Comparison of ENCODE assay signal across 15 mouse cellular contexts in the genomic region with DNA sequence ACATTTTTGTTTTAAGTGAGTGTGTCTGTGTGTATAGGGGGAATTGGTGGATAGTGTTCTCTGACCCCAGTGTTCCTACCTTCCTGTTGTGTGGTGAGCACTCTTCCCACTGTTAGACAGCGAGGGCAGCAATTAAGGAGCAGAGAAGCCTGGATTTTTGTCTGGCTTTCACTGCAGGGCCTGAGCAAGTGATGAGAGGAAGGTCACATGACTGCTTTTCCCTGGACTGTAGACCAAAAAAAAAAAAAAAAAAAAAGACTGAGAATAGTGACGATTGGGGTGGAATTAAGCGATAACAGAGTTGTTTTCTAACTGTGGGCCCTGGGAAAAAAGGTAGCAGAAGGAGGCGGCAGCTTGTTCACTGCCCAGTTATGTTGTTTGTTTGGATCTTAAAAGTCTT. TPM values are rescaled to one million over a fixed set of nuclear protein-coding genes. Genes with fewer than 3 reads are reported as not detected.
DNase-seq lines count a peak whose midpoint lies in the region; ATAC-seq and TF ChIP-seq lines count a peak whose summit lies in the region.
"Had no signal": no experiment of that assay in that cellular context is flagged by ENCODE, and none has a peak within 500 bp of the region (broad histone marks: within the 10 kb centered on the region; RNA-seq: fewer than 3 reads in every experiment).

No protein-coding gene starts in this region.

- H3K27me3 ChIP-seq in kidney, embryonic 14.5 days (ENCODE audit: control insufficient read depth, insufficient read depth, low read length), result no peaks in the 10 kb centered on the region
- no peaks in the 10 kb centered on the region for H3K27me3 ChIP-seq in embryonic facial prominence, embryonic 12.5 days
- no peaks in the 10 kb centered on the region for H3K27me3 ChIP-seq in neural tube, embryonic 13.5 days

- no peak for DNase-seq in gastrocnemius, adult 2 months
- no peak for DNase-seq in gastrocnemius, adult 18-20 months (ENCODE audit: low spot score)
- DNase-seq in kidney, adult 11 months, result no peak
- no peak for DNase-seq in urinary bladder, postnatal 25 days (ENCODE audit: low spot score)
- no peak for DNase-seq in left cerebral cortex, postnatal 36 days (ENCODE audit: low spot score in 2 of 2)
- DNase-seq: adrenal gland, postnatal 36 days; cerebellum, adult 2 months; lung, adult 18-20 months; thymus, postnatal 25 days had no signal

- no peaks in the 10 kb centered on the region for H3K36me3 ChIP-seq in kidney, embryonic 14.5 days (ENCODE audit: control insufficient read depth, insufficient read depth, low read length)
- H3K36me3 ChIP-seq in embryonic facial prominence, embryonic 12.5 days, result no peaks in the 10 kb centered on the region
- H3K36me3 ChIP-seq in neural tube, embryonic 13.5 days, result no peaks in the 10 kb centered on the region

- H3K4me3 ChIP-seq in gastrocnemius, adult 2 months, result peak overlapping the region; percentile 13
- H3K4me3 ChIP-seq in kidney, embryonic 14.5 days (ENCODE audit: low read length), result no peak overlapping the region
- no peak overlapping the region for H3K4me3 ChIP-seq in embryonic facial prominence, embryonic 12.5 days
- no peak overlapping the region for H3K4me3 ChIP-seq in neural tube, embryonic 13.5 days
- H3K4me3 ChIP-seq: left cerebral cortex, adult 2 months had no signal

- H3K4me2 ChIP-seq in kidney, embryonic 14.5 days (replicated peaks; ENCODE audit: low read depth, low read length), result no peak overlapping the region
- H3K4me2 ChIP-seq in embryonic facial prominence, embryonic 12.5 days (replicated peaks), result no peak overlapping the region
- no peak overlapping the region for H3K4me2 ChIP-seq in neural tube, embryonic 13.5 days

- no peak for TF ChIP-seq CTCF in gastrocnemius, adult 2 months (IDR thresholded peaks at IDR 0.05)

- 38% methylated on average over 4 of the region's 4 CpGs for WGBS in kidney, embryonic 14.5 days
- 47% methylated on average over 4 of the region's 4 CpGs for WGBS in embryonic facial prominence, embryonic 12.5 days
- WGBS in neural tube, embryonic 13.5 days, result 33% methylated on average over 4 of the region's 4 CpGs

- peaks cover 15% of the 10 kb centered on the region for H3K4me1 ChIP-seq in kidney, embryonic 14.5 days (ENCODE audit: control insufficient read depth, insufficient read depth, low read length)
- no peaks in the 10 kb centered on the region for H3K4me1 ChIP-seq in embryonic facial prominence, embryonic 12.5 days
- peaks cover 10% of the 10 kb centered on the region for H3K4me1 ChIP-seq in neural tube, embryonic 13.5 days (replicated peaks)

- no peak overlapping the region for H3K9ac ChIP-seq in kidney, embryonic 14.5 days (ENCODE audit: low read depth, low read length)
- H3K9ac ChIP-seq in embryonic facial prominence, embryonic 12.5 days, result no peak overlapping the region
- no peak overlapping the region for H3K9ac ChIP-seq in neural tube, embryonic 13.5 days

- peak overlapping the region; percentile 75 for H3K27ac ChIP-seq in gastrocnemius, adult 2 months
- H3K27ac ChIP-seq in kidney, embryonic 14.5 days (ENCODE audit: low read depth, low read length), result peak overlapping the region; percentile 63; the same call in 1 of the 2 replicates
- H3K27ac ChIP-seq in embryonic facial prominence, embryonic 12.5 days, result peak overlapping the region; percentile 57; the same call in 1 of the 2 replicates
- H3K27ac ChIP-seq in neural tube, embryonic 13.5 days (replicated peaks), result peak overlapping the region; percentile 65
- H3K27ac ChIP-seq: left cerebral cortex, adult 2 months had no signal

- no peak for ATAC-seq in kidney, embryonic 14.5 days (ENCODE audit: low FRiP score, low TSS enrichment)
- ATAC-seq in embryonic facial prominence, embryonic 12.5 days (ENCODE audit: insufficient number of reproducible peaks, insufficient read depth, low FRiP score, low TSS enrichment), result no peak
- 0 out of 2 replicates have a peak, but pooled peaks have one; percentile 13 for ATAC-seq in neural tube, embryonic 13.5 days (ENCODE audit: low read depth)

- intact Hi-C loops in gastrocnemius, adult 2 months (cut with DNase I), result no loop called here
- intact Hi-C loops in left cerebral cortex, postnatal 36 days (cut with DNase I), result no loop called here

- H3K9me3 ChIP-seq in kidney, embryonic 14.5 days (ENCODE audit: control insufficient read depth, low read length), result no peaks in the 10 kb centered on the region
- H3K9me3 ChIP-seq in embryonic facial prominence, embryonic 12.5 days, result no peaks in the 10 kb centered on the region
- H3K9me3 ChIP-seq in neural tube, embryonic 13.5 days, result no peaks in the 10 kb centered on the region

RNA-seq across cellular contexts. Expression of a gene that starts 6.2 kb away (rescaled TPM):
- not detected for total RNA-seq in gastrocnemius, adult 2 months (2021)
- not detected for total RNA-seq in gastrocnemius, adult 18-20 months (2021)
- polyA plus RNA-seq in kidney, embryonic 14.5 days (2014; fragmentation: Nextera tagmentation; extraction: Ambion mirVana), result not detected in 2 replicates
- 0.10 TPM in 1 of 2 replicates, not detected in the other for polyA plus RNA-seq in embryonic facial prominence, embryonic 12.5 days (2016; fragmentation: Nextera tagmentation; extraction: Ambion mirVana)
- not detected in 2 replicates for polyA plus RNA-seq in neural tube, embryonic 13.5 days (2015; fragmentation: Nextera tagmentation; extraction: Ambion mirVana)
- not detected for total RNA-seq in left cerebral cortex, postnatal 36 days (2021)
- total RNA-seq: adrenal gland, postnatal 36 days; left cerebral cortex, adult 2 months; megakaryocyte-erythroid progenitor cell, adult 5-6 weeks had no signal
- polyA plus RNA-seq: cerebellum, adult 2 months; kidney, adult 2 months had no signal

RNA-seq across cellular contexts. Expression of a gene that starts 10.3 kb away (rescaled TPM):
- not detected for total RNA-seq in gastrocnemius, adult 2 months (2021)
- not detected for total RNA-seq in gastrocnemius, adult 18-20 months (2021)
- polyA plus RNA-seq in kidney, embryonic 14.5 days (2014; fragmentation: Nextera tagmentation; extraction: Ambion mirVana), result not detected in 2 replicates
- polyA plus RNA-seq in embryonic facial prominence, embryonic 12.5 days (2016; fragmentation: Nextera tagmentation; extraction: Ambion mirVana), result 0.14 and 0.18 TPM in 2 replicates
- not detected in 2 replicates for polyA plus RNA-seq in neural tube, embryonic 13.5 days (2015; fragmentation: Nextera tagmentation; extraction: Ambion mirVana)
- total RNA-seq in left cerebral cortex, postnatal 36 days (2021), result under 1 TPM in 1 of 2 experiments, not detected in 1; 0.20 TPM
- total RNA-seq: adrenal gland, postnatal 36 days; megakaryocyte-erythroid progenitor cell, adult 5-6 weeks had no signal

RNA-seq across cellular contexts. Expression of a gene that starts 22.4 kb away (rescaled TPM):
- 10 to 100 TPM; 13.2 to 16.5 TPM for total RNA-seq in gastrocnemius, adult 2 months (2021)
- total RNA-seq in gastrocnemius, adult 18-20 months (2021), result 10 to 100 TPM; 12.6 to 14.5 TPM
- 26.0 and 32.7 TPM in 2 replicates for polyA plus RNA-seq in kidney, embryonic 14.5 days (2014; fragmentation: Nextera tagmentation; extraction: Ambion mirVana)
- 32.3 and 32.8 TPM in 2 replicates for polyA plus RNA-seq in embryonic facial prominence, embryonic 12.5 days (2016; fragmentation: Nextera tagmentation; extraction: Ambion mirVana)
- 14.6 and 15.3 TPM in 2 replicates for polyA plus RNA-seq in neural tube, embryonic 13.5 days (2015; fragmentation: Nextera tagmentation; extraction: Ambion mirVana)
- 1 to 10 TPM; 8.2 to 9.1 TPM for total RNA-seq in left cerebral cortex, postnatal 36 days (2021)

RNA-seq across cellular contexts. Expression of a gene that starts 31.6 kb away (rescaled TPM):
- total RNA-seq in gastrocnemius, adult 2 months (2021), result 100 to 1,000 TPM; 150 to 184 TPM
- total RNA-seq in gastrocnemius, adult 18-20 months (2021), result 100 to 1,000 TPM; 148 TPM
- 61.0 and 75.7 TPM in 2 replicates for polyA plus RNA-seq in kidney, embryonic 14.5 days (2014; fragmentation: Nextera tagmentation; extraction: Ambion mirVana)
- polyA plus RNA-seq in embryonic facial prominence, embryonic 12.5 days (2016; fragmentation: Nextera tagmentation; extraction: Ambion mirVana), result 41.5 and 42.1 TPM in 2 replicates
- 37.3 and 41.7 TPM in 2 replicates for polyA plus RNA-seq in neural tube, embryonic 13.5 days (2015; fragmentation: Nextera tagmentation; extraction: Ambion mirVana)
- total RNA-seq in left cerebral cortex, postnatal 36 days (2021), result 100 to 1,000 TPM; 207 to 213 TPM

RNA-seq across cellular contexts. Expression of a gene that starts 44.9 kb away (rescaled TPM):
- 100 to 1,000 TPM; 227 to 255 TPM for total RNA-seq in gastrocnemius, adult 2 months (2021)
- total RNA-seq in gastrocnemius, adult 18-20 months (2021), result 100 to 1,000 TPM; 208 to 227 TPM
- polyA plus RNA-seq in kidney, embryonic 14.5 days (2014; fragmentation: Nextera tagmentation; extraction: Ambion mirVana), result 87.6 and 90.9 TPM in 2 replicates
- polyA plus RNA-seq in embryonic facial prominence, embryonic 12.5 days (2016; fragmentation: Nextera tagmentation; extraction: Ambion mirVana), result 73.2 and 75.8 TPM in 2 replicates
- polyA plus RNA-seq in neural tube, embryonic 13.5 days (2015; fragmentation: Nextera tagmentation; extraction: Ambion mirVana), result 39.5 and 41.9 TPM in 2 replicates
- total RNA-seq in left cerebral cortex, postnatal 36 days (2021), result 10 to 100 TPM; 40.0 to 49.9 TPM
